Mouse (Mus musculus) c-Kit-negative CD71-positive TER-119-positive erythroid progenitor cells, embryonic 14.5 days (primary cell): ENCODE measurements at regions not wholly inside any gene's neighbourhood (a gene's known extent, or its start where the extent isn't known, plus 50 kb on each side); places are given as distances from the start of the nearest gene placed in this dataset.

Experiments
- DNase-seq: peaks from one replicate; pipeline ENCODE4 v3.0.0-alpha.2; 2013; ENCODE audit warnings: low read depth, low spot score

GRCm38 (mm10) chr2:28287210-28287860, 94.5 kb downstream of the Olfm1 start:
- no peak for DNase-seq

DNA sequence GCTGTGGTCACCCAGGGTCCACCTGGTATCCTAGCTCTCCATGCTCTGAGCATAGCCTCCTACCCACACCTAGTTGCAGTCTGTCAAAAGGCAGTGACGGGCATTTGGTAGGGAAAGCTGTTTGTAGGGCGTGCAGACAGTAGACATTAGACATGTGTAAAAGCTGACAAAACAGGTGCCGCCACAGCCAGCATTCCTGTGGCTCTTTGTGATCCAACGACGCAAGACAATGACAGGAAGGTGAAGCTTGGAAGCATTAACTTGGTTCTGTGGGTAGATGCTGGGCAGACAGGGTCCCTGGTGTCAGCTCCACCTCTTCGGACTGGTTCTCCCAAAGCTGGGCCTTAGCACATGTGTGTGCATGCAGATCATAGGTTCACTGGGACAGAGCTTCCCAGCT, 96.5 kb downstream of the Olfm1 start:
- DNase-seq, result no peak

- no peak for DNase-seq
Observed at GRCm38 (mm10) chr2:28289860-28290471, 97.2 kb downstream of the Olfm1 start.

GRCm38 (mm10) chr2:28294509-28294908, 101.7 kb downstream of the Olfm1 start:
- DNase-seq, result no peak

- no peak for DNase-seq
Observed at GRCm38 (mm10) chr2:28296183-28296582, 103.4 kb downstream of the Olfm1 start.

GRCm38 (mm10) chr2:28298738-28299137, 105.9 kb downstream of the Olfm1 start:
- DNase-seq, result no peak

GRCm38 (mm10) chr2:28299346-28299745, 106.6 kb downstream of the Olfm1 start:
- DNase-seq, result no peak

GRCm38 (mm10) chr2:28301313-28301712, 108.5 kb downstream of the Olfm1 start:
- no peak for DNase-seq

DNA sequence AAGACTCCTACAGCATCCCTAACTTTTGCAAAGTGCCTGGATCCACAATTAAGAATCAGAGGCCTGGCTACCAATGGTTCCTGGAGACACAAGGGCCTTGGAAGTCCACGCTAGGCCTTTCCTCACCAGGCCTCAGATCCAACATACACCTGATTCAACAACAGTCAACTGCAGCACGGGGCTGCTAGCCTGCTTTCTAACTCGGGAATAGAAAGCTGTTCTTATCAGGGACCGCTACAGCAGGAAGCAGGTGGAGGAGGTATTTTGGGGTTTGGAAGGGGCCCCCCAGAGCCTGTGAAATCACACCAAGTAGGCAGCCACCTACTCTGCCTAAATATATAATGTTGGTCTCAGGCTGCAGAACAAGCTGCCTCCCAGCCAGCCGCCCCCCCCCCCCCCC, 111.1 kb downstream of the Olfm1 start:
- DNase-seq, result no peak

DNA sequence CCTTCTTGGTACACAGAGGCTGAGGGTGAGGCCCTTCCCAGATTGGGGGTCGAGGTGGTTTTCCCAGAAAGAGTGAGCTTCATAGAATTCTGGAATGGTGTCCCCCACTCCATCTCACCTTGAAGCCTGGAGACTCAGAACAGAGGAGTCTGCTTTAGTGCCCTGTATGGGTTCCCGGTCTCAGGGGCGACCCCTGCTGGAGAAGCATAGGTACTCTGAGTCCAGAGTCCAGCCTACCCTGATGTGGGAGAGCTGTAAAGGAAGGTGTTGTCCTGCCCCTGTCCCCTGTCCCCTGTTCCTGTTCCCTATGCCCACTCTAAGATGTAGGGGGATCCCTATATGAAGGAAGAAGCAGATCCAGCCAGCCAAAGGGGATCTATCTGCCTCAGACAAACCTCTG, 111.9 kb downstream of the Olfm1 start:
- DNase-seq, result peak; percentile 22

DNA sequence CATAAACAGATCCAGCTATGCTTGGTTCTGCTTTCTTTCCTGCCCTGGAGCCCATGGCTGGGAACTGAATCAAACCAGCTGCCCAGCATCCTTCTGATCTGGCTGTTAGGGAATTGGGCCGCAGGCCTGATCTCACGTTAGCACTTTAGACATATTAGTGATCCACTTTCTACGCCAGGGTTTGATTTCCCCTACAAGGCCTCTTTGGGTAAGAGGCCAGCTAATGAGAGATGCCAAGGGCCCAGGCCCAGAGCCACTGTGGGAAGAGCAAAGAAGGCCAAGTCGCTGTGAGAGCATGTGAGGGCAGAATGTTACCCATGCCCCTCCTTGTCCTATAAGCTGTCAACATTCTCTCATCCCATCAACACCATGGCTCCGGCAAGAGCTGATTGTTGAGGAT, 116.3 kb downstream of the Olfm1 start:
- DNase-seq, result no peak

DNA sequence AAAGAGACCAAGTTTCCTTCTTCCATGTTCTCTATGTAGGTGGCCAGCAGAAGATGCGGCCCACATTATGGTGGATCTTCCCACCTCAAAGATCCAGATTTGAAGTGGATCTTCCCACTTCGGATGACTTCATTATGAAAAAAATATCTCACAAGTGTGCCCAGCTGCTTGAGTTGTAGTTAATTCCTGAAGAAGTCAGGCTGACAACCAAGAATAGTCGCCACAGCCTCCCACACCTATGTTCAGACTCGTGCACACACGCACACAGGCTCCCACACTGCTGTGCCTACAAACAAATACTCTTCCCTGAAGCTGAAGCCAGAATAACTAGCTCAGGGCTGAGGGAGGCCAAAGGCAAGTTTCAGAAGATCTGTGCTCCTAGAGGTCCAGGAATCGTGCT, 119.4 kb downstream of the Olfm1 start:
- DNase-seq, result no peak

- no peak for DNase-seq
Observed at GRCm38 (mm10) chr2:28325502-28325901, 121.1 kb upstream of the Ppp1r26 start.

- DNase-seq, result no peak
Observed at GRCm38 (mm10) chr2:28326056-28326455, 120.5 kb upstream of the Ppp1r26 start.

DNA sequence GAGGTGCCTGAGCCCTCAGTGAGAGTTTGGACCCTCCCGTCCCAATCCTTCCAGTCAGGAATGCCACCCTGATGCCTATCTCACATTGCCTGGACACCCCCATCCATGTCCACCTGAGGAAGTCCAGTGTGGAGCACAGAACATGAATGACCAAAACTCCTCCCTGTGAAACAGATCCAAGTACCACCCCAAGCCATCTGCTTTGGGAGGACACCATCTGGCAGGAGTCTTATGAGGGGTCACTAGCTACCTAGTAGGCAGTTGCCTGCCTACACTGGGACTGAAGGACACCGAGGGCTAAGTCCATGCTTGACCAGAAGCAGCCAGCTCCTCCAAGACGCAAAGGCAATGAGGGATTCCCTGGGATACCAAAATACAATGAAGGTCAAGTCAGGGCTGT, 119.9 kb upstream of the Ppp1r26 start:
- no peak for DNase-seq

DNA sequence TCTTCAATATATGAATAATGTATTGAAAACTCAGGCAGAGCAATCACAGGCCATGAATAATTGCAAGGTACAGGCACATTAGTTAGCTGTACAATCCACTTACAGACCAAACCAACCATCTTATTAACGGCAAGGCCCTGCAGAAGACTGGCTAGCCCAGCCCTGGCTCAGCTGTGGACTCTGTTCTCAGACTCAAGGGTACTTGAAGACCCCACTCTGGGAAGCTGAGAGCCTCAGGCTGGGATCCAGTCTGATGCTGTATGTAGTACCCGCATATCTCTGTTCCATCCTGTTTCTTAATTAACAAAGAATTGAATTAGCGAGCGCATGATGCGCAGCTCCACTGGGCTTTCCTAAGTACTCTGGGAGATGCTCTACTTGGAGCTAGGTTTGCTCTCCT, 117.5 kb upstream of the Ppp1r26 start:
- DNase-seq, result no peak

DNA sequence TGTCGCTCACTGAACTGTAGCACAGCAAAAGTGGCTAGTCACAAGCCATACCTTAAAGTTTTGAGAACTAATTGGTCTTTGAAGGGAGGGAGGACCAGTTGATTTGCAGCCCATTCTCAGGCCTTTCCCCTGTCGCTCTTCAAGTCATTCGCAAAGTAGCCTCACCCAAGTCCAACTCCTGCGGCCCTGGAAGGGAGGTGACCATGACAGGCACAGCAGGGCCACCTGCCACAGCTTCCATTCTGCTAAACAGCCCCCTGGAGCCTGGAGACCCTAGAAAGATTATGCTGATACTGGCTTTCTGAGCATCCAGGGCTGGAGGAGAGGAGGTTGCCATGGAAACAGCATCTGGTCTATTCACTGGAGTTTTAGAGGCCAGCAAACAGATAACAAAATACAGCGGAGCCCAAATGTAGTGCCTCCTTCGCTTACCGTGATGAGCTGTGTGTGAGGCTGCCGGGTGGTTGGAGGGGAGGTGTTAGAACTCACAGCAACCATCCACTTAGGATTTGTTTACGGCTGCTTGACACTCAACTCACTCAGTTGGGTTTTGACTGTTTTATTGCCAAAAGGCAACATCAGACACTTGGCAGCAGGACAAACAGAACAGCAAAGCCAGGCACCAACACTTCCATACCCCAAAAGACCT, 111.3 kb upstream of the Ppp1r26 start:
- no peak for DNase-seq

DNA sequence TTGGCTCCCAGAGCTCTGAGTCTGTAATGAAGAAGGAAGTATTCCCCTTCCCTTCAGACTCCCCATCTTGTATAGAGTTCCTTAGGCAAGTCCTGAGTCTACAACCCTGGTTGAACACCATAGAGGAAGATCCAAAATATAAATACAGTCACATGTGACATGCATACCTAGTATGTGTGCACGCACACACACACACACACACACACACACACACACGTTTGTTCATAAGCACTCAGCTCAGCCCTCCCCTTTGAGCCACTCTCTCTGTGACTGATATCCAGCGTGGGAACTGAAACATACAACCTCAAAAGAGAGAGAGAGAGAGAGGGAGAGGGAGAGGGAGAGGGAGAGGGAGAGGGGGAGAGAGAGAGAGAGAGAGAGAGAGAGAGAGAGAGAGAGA, 110.8 kb upstream of the Ppp1r26 start:
- DNase-seq, result no peak

DNA sequence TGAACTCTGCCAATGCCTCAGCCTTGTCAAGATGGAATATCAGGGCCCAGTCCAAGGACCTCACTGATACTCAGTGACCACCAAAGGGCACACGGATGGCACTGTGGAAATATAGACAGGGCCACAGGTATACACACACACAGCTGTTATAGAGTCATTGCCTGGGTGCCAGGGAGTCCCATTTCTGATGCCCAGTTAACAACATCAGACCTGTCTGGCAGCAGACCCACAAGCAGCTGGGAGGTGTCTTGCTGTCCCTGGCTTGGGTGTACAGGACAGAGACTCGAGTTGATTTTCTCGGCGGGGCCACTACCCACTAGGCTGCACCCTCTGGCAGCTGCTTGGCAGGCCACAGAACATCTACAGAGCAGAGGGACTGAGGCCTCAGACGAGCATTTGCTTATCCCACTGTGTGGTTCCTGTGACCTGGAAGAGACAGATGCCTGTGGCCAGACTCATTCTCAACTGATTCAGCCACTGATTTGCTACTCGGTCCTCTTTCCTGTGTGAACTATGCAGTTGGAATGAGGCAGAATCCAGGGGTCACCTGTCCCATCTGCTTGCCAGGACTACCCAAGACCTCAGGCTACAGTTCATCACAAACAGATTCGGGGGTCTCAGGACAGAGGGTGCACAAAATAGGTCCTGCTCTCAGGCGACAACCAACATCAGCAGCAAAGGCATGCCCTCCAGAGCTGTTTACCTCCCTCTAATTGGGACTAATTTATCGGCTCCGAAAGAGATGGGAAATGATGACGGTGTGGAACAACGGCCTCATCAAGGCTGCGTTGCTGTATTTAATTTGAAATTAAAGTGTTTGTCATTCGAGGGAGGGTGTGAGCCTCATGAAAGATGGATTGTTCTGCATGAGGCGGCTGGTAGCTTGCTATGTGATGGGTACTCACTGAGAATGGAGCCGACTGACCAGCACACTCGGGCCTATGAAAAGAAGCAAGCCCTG, 110.0 kb upstream of the Ppp1r26 start:
- DNase-seq, result no peak

GRCm38 (mm10) chr2:28337561-28337960, 109.0 kb upstream of the Ppp1r26 start:
- DNase-seq, result no peak

- DNase-seq, result no peak
Observed at GRCm38 (mm10) chr2:28341304-28341703, 105.3 kb upstream of the Ppp1r26 start.

DNA sequence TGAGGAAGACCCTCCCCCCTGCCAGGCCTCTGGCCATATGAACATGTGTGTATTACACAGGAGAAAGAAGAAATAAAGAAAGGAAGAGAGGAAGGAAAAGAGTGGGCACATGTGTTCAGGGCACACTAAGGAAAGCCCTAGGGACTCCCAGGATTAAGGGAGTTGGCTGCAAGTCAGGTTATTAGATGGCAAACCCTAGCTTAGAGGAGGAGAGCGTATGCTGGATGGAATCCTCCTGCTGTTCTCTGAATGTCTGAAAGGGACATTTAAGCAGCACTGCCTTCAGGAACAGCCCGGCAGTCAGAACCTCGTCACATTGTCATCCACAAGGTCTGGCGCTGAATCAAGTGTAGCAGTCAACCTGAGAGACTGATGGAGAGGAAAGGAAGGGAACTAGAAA, 98.1 kb upstream of the Ppp1r26 start:
- DNase-seq, result no peak
